Mouse (Mus musculus) stomach, embryonic 15.5 days (tissue): ENCODE data around the gene Epo. TPM values are rescaled to one million over a fixed set of nuclear protein-coding genes. Genes with fewer than 3 reads are reported as not detected.

Source experiments
- ATAC-seq: fragments of 200-750 bp; cut with Nextera tagmentation; 2 replicates; pipeline ENCODE4 v1.8.0; 2017; ENCODE audit warnings: low read depth, moderate number of reproducible peaks, moderate TSS enrichment; ENCODE audit not compliant: insufficient read depth, low FRiP score
- H3K27ac ChIP-seq: fragments of 300-500 bp; sonication (generic); 2 replicates; pipeline ENCODE4 v1.5.1; 2015; ENCODE audit warnings: mild to moderate bottlenecking, inconsistent platforms
- H3K27me3 ChIP-seq: fragments of 300-500 bp; sonication (generic); replicated peaks from 2 replicates; pipeline ENCODE4 v1.6.1; 2015; ENCODE audit warnings: inconsistent platforms
- H3K36me3 ChIP-seq: fragments of 300-500 bp; sonication (generic); 2 replicates; pipeline ENCODE4 v1.6.1; 2015; ENCODE audit warnings: inconsistent platforms
- H3K4me1 ChIP-seq: fragments of 300-500 bp; sonication (generic); 2 replicates; pipeline ENCODE4 v1.6.1; 2015; ENCODE audit warnings: inconsistent platforms
- H3K4me2 ChIP-seq: fragments of 300-500 bp; sonication (generic); 2 replicates; pipeline ENCODE4 v1.6.1; 2015; ENCODE audit warnings: mild to moderate bottlenecking, inconsistent platforms
- H3K4me3 ChIP-seq: fragments of 300-500 bp; sonication (generic); replicated peaks from 2 replicates; pipeline ENCODE4 v1.5.1; 2015; ENCODE audit warnings: inconsistent platforms
- H3K9ac ChIP-seq: fragments of 300-500 bp; sonication (generic); 2 replicates; pipeline ENCODE4 v1.6.1; 2015; ENCODE audit warnings: inconsistent platforms
- H3K9me3 ChIP-seq: fragments of 300-500 bp; sonication (generic); 2 replicates; pipeline ENCODE4 v1.6.1; 2016; ENCODE audit warnings: inconsistent platforms
- WGBS: fragments of 180-500 bp; shearing (Covaris S2); methylation state at CpG from one replicate; pipeline ENCODE4 v1.1.7; 2015; 5-methylcytosine and 5-hydroxymethylcytosine counted together
- polyA plus RNA-seq: library from polyadenylated mRNA; unstranded; fragments of >200 nt; fragmentation: Nextera tagmentation; extraction: Ambion mirVana; gene quantifications from 2 replicates; pipeline ENCODE4 v1.2.1, GENCODE M21; 2015

The Epo gene
- polyA plus RNA-seq, 1 experiment from 2014 or later: not detected

DNA sequence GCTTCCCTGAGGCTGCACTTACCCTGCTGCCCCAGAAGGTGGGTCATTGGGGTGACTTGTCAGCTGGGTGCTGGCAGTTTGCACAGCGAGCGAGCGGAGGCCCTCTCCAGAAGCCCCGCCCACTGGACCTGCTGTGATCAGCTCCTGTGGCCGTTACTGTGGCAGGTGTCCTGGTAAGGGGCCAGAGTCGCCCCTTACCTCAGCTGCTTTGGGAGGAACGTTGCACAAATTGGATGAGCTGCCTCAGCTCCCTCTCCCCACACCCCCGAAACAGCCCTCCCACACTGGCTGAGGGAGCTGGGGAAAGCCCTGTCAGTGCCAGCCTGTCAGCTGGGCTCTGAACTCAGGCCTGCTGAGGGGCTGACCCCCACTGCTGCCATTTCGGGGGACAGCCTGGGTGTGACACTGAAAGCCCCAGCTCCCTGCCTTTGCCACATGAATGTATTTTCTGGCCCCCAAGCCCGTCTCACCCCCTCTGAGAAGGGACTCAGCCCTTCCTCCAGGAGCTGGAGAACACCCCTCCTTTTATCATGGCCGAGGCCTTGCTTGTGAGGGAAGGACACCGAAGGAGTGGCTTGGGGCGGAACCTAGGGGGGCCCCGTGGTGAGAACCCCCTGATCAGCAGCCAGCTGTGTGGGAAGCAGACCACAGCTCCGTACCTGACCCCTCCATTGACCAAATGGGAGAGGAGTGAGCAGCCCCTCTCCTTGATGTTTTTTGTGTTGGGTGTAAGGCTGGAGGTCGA, 6.7 kb downstream of the Epo start:
- peaks cover 69% of the 10 kb centered on the region for H3K36me3 ChIP-seq
- no peak overlapping the region for H3K4me2 ChIP-seq
- H3K27ac ChIP-seq: peak overlapping the region; percentile 51
- H3K4me3 ChIP-seq: no peak overlapping the region
- no peaks in the 10 kb centered on the region for H3K9me3 ChIP-seq
- H3K9ac ChIP-seq: no peak overlapping the region
- no peak for ATAC-seq
- WGBS: 34% methylated on average over 16 of the region's 16 CpGs
- no peaks in the 10 kb centered on the region for H3K27me3 ChIP-seq
- peaks cover 24% of the 10 kb centered on the region for H3K4me1 ChIP-seq

DNA sequence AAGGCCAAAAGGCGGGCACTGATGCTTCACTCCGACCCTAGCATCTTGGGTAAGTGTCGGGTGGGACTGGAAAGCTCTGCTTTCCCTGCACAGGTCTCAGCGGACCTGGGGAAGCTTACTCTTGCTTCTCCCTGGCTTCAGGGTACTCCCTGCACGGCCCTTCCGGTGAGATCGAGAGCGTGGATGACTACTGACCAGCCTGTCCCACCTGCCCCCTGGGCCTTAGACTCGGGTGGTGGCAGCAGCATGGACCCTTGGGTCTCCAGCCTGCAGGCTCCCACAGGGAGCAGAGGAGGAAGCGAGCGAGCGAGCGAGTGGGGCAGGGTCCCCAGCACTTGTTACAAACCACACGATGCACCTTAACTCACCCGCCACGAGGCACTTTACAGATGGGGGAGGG, 7.5 kb downstream of the Epo start:
- no peaks in the 10 kb centered on the region for H3K9me3 ChIP-seq
- no peak overlapping the region for H3K9ac ChIP-seq
- H3K4me1 ChIP-seq: peaks cover 22% of the 10 kb centered on the region
- H3K36me3 ChIP-seq: peaks cover 77% of the 10 kb centered on the region
- no peaks in the 10 kb centered on the region for H3K27me3 ChIP-seq
- no peak overlapping the region for H3K4me2 ChIP-seq
- no peak overlapping the region for H3K4me3 ChIP-seq
- no peak overlapping the region for H3K27ac ChIP-seq
- 72% methylated on average over 16 of the region's 16 CpGs for WGBS
- ATAC-seq: no peak

DNA sequence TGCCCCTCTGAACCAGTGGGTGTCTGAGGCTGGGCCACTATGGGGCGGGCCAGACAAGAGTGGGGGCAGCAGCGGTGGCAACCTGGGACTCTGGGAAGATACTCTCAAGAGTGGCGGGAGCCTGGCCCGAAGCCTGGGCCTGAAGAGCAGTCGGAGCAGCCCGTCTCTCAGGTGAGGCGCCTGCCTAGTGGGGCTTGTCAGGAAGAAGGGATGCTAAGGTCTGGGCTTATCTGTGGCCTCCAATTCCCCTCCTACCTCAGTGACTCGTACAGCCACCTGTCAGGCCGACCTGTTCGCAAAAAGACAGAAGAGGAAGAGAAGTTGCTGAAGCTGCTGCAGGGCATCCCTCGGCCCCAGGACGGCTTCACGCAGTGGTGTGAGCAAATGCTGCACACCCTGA, 8.4 kb downstream of the Epo start:
- no peaks in the 10 kb centered on the region for H3K9me3 ChIP-seq
- peaks cover 13% of the 10 kb centered on the region for H3K4me1 ChIP-seq
- peaks cover 84% of the 10 kb centered on the region for H3K36me3 ChIP-seq
- H3K9ac ChIP-seq: no peak overlapping the region
- H3K27ac ChIP-seq: no peak overlapping the region
- 83% methylated on average over 13 of the region's 13 CpGs for WGBS
- no peak for ATAC-seq
- H3K4me3 ChIP-seq: no peak overlapping the region
- H3K27me3 ChIP-seq: no peaks in the 10 kb centered on the region
- no peak overlapping the region for H3K4me2 ChIP-seq

DNA sequence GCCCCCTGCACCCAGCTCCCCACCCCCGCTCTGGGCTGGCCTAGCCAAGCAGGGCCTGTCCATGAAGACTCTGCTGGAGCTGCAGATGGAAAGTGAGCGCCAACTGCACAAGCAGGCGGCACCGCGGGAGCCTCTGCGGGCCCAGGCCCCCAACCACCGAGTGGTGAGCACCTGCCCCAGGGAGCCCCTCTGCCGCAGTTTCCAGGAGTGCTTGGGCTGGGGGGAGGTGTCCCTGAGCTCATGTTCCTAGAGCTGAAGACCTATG, 8.9 kb downstream of the Epo start:
- no peak overlapping the region for H3K4me3 ChIP-seq
- H3K27me3 ChIP-seq: no peaks in the 10 kb centered on the region
- H3K36me3 ChIP-seq: peaks cover 84% of the 10 kb centered on the region
- no peak overlapping the region for H3K9ac ChIP-seq
- no peak for ATAC-seq
- H3K27ac ChIP-seq: no peak overlapping the region
- H3K4me1 ChIP-seq: peaks cover 8% of the 10 kb centered on the region
- no peaks in the 10 kb centered on the region for H3K9me3 ChIP-seq
- H3K4me2 ChIP-seq: no peak overlapping the region
- WGBS: 86% methylated on average over 8 of the region's 8 CpGs

DNA sequence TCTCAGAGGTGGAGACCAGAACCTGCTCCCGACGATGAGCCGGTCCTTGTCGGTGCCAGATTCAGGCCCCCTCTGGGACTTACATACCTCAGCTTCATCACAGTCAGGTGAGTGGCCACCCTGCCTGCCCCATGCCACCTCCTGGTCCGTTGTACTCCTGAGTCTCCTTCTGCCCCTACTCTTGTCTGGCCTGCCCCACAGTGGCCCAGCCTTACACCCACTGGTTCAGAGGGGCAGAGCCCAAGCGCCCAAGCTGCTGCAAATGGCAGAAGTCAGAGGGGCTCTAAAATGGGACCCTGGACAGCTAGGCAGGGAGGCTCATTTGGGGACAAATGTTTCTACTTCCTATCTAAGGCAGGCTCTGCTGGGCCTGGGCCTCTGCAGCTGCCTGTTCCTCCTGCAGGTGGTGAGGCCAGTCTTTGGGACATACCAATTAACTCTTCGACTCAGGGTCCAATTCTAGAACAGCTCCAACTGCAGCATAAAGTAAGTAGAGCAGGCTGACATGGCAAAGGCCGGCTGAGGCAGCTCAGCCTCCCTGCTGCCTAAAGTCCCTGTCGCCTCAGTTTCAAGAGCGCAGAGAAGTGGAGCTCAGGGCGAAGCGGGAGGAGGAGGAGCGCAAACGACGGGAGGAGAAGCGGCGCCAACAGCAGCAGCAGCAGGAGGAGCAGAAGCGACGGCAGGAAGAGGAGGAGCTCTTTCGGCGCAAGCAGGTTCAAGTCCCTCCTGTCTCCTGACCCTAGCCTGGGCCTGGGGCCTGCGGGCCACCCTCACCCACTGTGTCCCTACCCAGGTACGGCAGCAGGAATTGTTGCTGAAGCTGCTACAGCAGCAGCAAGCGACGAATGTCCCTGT, 9.4 kb downstream of the Epo start:
- Histone ChIP-seq H3K36me3 (peaks cover 84% of the 10 kb centered on the region), H3K9ac (no peak overlapping the region), H3K4me1 (peaks cover 8% of the 10 kb centered on the region), H3K4me3 (no peak overlapping the region), H3K9me3 (no peaks in the 10 kb centered on the region), H3K4me2 (no peak overlapping the region), H3K27me3 (no peaks in the 10 kb centered on the region), H3K27ac (no peak overlapping the region)
- WGBS: 78% methylated on average over 25 of the region's 25 CpGs
- ATAC-seq: no peak

DNA sequence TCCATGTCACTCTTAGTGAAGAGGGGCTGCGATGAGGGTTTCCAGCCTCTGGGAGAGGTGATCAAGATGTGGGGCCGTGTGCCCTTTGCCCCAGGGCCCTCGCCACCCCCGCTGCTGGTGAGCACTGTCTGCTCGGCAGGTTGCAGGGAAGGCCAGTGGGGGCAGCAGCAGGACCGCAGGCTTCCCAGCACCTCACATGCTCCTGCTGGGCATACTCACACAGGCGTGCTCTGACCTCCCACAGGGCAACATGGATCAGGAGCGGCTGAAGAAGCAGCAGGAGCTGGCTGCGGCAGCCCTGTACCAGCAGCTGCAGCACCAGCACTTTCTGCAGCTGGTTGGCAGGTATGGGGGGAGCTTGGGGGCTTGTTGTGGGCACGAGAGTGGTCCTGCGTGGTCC, 10.3 kb downstream of the Epo start:
- Histone ChIP-seq H3K9me3 (no peaks in the 10 kb centered on the region), H3K4me3 (no peak overlapping the region), H3K27me3 (no peaks in the 10 kb centered on the region), H3K27ac (no peak overlapping the region), H3K36me3 (peaks cover 77% of the 10 kb centered on the region), H3K9ac (no peak overlapping the region), H3K4me1 (peaks cover 8% of the 10 kb centered on the region), H3K4me2 (no peak overlapping the region)
- WGBS: 74% methylated on average over 11 of the region's 11 CpGs
- ATAC-seq: no peak

DNA sequence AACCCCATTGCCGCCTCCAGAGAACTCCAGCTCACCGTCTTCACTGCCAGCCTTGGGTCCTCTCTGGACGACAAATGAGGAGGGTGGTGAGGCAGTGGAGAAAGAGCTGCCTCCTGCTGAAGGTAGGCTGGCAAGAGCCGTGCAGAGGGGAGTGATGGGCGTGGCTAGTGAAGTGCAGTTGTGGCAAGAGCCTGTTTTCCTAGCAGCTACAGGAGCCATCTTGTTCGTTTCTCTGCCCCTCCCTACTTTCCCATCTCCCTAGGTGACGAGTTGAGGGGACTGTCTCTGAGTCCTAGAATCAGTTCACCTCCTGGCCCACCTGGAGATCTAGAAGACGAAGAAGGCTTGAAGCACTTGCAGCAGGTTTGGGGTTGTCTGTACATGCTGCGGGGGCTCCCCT, 11.2 kb downstream of the Epo start:
- no peak for ATAC-seq
- Histone ChIP-seq H3K4me2 (no peak overlapping the region), H3K36me3 (peaks cover 72% of the 10 kb centered on the region), H3K27me3 (no peaks in the 10 kb centered on the region), H3K9me3 (no peaks in the 10 kb centered on the region), H3K27ac (no peak overlapping the region), H3K4me3 (no peak overlapping the region), H3K4me1 (peaks cover 8% of the 10 kb centered on the region), H3K9ac (no peak overlapping the region)
- 76% methylated on average over 9 of the region's 9 CpGs for WGBS

DNA sequence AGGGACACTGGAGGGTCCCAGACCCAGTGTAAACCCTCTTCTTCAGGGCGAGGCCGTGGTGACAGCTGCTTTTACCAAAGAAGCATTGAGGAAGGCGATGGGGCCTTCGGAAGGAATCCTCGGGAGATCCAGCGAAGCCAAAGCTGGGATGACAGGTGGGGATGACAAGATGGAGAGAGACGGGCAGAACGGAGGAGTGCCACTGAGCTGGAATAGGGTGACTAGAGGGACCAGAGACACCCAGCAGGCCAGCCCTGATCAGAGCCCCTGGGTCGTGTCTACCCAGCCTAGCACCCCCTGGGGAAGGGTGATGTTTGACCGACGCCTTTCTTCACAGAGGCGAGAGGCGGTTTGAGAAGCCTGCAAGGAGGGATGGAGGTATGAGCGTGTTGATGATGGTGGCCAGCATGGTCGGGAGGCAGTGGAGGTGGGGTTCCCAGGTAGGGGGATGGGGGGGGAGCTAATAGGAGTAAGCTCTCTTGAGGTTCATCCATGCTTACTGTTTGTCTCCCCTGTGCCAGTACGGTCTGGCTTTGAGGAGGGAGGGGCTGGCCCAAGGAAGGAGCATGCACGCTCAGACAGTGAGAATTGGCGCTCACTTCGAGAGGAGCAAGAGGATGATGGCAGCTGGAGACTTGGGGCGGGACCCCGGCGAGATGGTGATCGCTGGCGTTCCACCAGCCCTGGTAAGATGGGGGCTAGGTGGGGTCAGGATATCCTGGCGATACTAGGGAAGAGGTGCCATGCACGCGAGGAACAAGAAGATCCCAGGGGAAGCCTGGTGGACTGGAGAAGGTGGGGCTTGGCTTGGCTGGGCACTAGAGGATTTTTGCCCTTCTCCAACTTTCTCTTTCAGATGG, 13.1 kb downstream of the Epo start:
- WGBS: 88% methylated on average over 27 of the region's 27 CpGs
- no peak for ATAC-seq

DNA sequence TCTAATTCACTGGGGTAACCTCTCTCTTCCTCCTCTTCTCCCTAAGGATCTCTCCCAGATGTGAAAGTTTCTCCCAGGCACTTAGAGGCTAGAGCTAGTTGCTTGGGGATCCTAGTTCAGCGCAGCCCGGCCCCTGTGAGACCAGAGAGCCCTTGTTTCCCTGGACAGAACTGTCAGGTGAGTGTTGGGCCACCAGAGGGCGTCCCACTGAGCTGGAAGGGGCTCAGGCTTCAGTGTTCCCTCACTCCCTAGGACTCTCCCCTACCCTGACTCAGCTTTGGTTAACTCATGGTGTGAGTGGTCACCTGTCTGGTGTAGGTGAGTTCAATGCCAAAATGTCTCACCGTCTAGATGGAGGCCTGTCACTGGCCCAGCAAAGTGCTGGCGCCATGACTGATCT, 14.6 kb downstream of the Epo start, which contains the start of gene Gigyf1:
Gigyf1 (plus strand) TSS at position 113 of the 400 bp plus-strand sequence.
- Histone ChIP-seq H3K4me2 (no peak within 1 kb of the TSS), H3K4me1 (0 out of 2 replicates have a peak, but pooled peaks cover 7% of the 10 kb centered on the region), H3K9me3 (no peaks in the 10 kb centered on the region), H3K4me3 (no peak within 1 kb of the TSS), H3K27ac (no peak within 1 kb of the TSS), H3K36me3 (peaks cover 49% of the 10 kb centered on the region), H3K9ac (no peak within 1 kb of the TSS), H3K27me3 (no peaks in the 10 kb centered on the region)
- 76% methylated on average over 5 of the region's 5 CpGs for WGBS
- ATAC-seq: no peak

More for the DNA sequence above, 13.1 kb downstream of the Epo start:
- H3K27ac ChIP-seq: no peak overlapping the region
- H3K36me3 ChIP-seq: peaks cover 64% of the 10 kb centered on the region
- H3K4me2 ChIP-seq: no peak overlapping the region
- no peak overlapping the region for H3K9ac ChIP-seq
- 0 out of 2 replicates have a peak, but pooled peaks cover 4% of the 10 kb centered on the region for H3K4me1 ChIP-seq
- no peak overlapping the region for H3K4me3 ChIP-seq
- H3K9me3 ChIP-seq: no peaks in the 10 kb centered on the region
- H3K27me3 ChIP-seq: no peaks in the 10 kb centered on the region

DNA sequence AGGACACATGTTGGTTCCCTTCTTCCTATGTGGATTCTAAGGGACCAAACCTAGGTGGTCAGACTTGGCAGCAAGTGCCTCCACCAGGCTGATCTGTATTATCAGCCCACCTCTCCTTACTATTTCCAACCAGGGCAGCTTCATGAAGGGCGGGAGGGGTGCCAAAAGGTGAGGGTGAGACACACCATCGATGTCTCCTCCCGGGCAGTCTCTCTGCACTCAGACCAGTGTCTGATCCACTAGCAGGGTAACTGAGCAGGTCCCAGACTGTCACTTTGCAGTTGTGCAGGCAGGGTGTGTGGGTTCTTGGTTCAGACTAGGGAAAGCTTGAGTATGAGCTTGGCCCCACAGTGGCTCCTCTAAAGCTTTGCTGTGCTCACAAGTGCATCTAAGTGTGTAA, 18.2 kb downstream of the Epo start:
- Histone ChIP-seq H3K4me1 (peaks cover 24% of the 10 kb centered on the region), H3K4me2 (no peak overlapping the region; the same call in 1 of the 2 replicates), H3K27ac (no peak overlapping the region), H3K9me3 (no peaks in the 10 kb centered on the region), H3K4me3 (no peak overlapping the region), H3K9ac (no peak overlapping the region), H3K27me3 (no peaks in the 10 kb centered on the region), H3K36me3 (peaks cover 13% of the 10 kb centered on the region)
- WGBS: 94% methylated on average over 3 of the region's 3 CpGs
- ATAC-seq: no peak

DNA sequence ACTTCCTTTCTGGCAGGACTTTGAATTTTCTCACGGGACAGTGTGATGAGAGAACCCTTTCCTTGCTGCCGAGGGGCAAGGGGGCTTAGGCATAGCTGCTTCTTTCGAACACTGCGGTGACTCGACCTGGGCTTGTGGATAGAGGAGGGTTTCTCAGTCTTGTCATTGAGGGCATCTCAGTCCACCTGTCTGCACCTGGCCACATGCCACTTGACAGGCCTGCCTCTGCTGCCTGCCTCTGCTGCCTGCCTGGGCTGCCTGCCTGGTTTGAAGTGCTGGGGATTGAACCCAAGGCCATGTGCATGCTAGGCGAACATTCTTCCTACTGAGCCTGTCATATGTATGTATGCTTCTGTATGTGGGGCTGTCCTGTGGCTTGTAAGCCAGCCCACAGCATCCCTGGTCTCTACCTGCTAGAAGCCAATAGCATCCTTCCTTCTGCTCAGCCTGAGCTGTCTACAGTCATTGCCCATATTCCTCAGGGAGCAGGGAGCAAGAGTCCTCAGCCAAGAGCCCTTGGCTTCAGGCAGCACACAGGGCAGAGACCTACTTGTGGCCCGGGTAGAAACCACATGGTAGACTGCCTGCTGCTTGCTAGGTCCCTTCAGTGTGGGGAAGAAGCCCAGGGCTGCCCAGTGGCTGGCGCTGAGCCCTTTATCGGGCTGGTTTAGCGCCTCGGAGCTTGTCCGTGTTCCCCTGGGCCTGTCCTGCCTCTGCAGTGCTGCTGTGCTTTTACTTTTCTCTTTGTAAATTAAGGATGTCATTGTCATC, 18.9 kb downstream of the Epo start:
- ATAC-seq: no peak
- Histone ChIP-seq H3K9me3 (no peaks in the 10 kb centered on the region), H3K27ac (no peak overlapping the region), H3K9ac (no peak overlapping the region), H3K4me1 (peaks cover 24% of the 10 kb centered on the region), H3K4me2 (no peak overlapping the region), H3K36me3 (peaks cover 7% of the 10 kb centered on the region), H3K4me3 (no peak overlapping the region), H3K27me3 (no peaks in the 10 kb centered on the region)
- WGBS: 84% methylated on average over 12 of the region's 12 CpGs
